Mouse (Mus musculus): ENCODE measurements around the gene Gm9887.
"Not testable (repeated sequence)": the region's sequence is repeated elsewhere in the genome, so short reads cannot be mapped to it uniquely, and the experiment has no call there.

Gene Gm9887

DNA sequence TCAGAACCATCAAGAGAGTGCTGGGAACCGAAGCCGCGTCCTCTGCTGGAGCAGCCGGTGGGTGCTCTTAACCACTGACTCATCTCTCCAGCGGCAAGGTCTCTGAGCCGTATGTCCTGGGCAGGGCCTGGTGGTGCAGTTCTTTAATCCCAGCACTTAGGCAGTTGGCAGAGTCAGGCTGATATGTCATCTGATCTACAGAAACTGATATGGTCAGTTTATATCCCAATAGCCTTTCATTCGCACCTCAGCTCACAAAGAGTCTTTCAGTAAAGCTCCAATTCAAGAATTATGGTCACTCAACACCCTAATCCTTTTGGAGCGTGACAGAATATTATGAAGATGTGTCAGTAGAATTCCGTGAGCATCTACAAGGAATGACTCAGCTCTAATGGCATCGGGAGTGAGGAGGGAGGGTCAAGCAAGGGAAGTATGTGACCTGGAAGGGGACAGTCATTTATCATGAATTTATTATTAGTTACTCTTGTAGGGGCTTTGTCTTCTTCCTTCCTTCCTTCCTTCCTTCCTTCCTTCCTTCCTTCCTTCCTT lies 16.1 kb upstream of the Gm9887 start:
- in situ Hi-C loops (cut with MboI, MseI), result no loop called here

DNA sequence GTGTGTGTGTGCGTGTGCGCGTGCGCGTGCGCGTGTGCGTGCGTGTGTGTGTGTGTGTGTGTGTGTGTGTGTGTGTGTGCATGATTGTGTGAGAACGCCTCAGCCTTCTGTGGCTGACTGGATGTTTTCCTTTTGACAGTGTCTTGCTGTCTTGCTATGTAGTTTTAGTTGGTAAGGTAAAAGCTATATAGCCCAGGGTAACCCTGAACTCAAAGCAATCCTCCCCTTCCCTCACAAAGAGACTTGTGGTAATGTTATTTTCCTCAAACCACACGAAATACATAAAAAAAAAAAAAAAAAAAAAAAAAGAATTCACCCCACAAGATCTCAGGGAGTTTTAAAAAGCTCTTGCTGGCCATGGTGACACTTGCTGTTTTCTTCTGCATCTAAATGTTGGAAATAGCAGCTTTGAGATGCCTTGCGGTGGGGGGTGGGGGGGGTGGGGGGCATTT lies 14.0 kb upstream of the Gm9887 start:
- in situ Hi-C loops (cut with MboI, MseI), result not testable (repeated sequence)

DNA sequence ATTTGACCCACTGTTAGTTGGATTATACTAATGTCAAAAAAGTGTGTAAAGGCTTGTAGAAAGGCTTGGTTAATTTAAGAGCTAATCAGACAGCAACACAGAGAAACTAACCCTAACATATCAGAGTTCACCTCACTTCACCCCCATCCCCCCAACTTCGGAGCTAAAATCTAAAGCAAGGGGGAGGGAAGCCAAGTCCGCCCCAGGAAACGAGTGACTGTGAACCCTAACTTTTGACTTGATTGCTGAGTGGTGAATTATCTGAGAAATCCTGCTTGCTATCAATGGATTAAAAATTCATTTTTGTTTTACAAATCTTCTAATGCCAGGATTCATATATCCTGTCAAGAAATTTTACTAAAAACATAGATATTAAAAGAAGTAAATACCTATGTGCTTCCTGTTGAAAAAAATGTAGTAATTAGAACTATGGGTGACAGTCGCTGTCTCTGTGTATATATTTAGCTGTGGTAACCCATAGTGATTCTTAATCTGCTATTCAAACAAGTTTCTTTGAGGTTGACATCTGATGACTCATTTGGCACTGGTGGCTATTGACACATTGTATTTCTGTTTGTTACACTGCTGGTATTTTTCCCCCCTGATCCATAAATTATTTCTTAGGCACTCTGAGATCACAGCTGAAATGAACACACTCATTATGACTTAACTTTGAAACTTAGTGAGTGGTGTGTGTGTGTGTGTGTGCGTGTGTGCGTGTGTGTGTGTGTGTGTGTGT lies 13.5 kb upstream of the Gm9887 start:
- in situ Hi-C loops (cut with MboI, MseI), result no loop called here

DNA sequence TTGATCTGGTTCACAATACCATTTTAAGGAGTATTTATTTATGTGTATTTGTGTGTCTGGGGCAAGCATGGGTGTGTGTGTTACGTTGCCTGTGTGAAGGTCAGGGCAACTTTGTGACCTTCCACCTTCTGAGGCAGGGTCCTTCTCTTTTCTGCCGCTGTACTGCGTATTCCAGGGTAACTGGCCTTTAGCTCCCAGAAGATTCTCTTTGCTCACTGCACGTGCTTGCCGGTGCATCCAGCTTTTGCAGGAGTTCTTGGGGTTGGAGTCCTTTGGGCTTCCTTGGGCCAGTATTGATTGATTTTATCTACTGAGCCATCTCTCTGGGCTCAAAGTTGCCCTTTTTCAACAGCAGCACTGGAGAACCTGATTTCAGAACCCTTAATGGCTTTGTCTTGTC lies 12.3 kb upstream of the Gm9887 start:
- in situ Hi-C loops (cut with MboI, MseI), result loop anchor here in 1 of 2 experiments (5.0 kb wide), 2 partner anchors 53 to 193 kb away; no protein-coding TSS in a partner anchor

DNA sequence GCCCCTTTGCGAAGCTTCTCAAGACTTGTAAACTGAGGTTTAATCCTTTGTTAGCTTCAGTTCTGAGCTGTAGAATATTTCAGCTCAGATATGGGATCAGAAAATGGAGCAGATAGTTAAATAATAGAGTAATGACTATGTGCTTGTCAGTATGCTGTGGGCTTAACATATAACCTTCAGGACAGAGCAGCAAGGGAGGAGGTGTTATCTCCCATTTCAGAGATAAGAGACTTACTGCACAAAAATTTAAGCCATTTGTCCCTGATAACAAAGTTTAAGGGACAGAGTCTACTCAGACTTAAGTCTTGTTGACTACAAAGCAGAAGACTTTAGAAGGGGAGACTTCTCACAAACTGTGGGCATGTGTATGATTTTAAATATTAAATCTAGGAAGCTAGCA lies 10.6 kb upstream of the Gm9887 start:
- in situ Hi-C loops (cut with MboI, MseI), result loop anchor here in 1 of 2 experiments (5.0 kb wide), 2 partner anchors 54 to 194 kb away; no protein-coding TSS in a partner anchor

DNA sequence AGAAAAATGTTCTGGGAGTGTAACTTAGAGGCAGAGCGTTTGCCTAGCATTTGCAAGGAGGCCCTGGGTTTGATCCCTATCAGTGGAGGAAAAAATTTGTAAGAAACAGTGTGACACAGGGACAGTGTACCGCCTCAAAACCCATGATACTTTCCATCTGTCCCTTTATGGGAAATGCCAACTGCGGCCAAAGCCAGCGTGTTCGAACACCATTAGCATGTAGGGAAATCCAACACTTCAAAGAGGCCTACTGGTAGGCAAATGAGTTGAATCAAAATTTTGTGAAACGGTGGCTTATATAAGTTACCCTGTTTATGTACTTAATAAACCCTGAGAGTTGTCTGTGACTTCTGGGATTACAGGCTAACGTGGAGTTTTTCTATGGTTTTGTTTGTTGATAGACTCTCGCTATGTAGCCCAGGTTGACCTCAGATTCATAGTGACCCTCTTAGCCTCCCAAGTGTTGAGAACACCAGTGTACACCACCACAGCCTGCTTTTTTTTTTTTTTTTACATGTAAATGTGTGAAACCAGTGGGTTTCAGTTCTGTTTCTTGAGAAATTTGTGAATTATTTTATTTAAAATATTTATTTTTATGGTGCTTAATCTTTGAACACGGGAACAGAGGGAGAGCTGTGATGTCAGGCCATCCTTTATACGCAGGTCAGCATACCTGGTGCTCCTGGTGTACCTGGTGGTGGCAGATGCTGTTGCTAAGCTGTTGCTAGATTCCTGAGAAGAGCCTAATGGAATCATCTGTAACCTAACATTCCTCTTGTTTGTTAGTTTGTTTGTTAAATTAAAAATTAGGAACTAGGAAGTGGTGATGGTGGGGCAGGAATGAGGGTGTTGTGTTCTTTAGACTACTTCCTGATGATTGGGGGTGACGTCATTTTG lies 6.5 kb upstream of the Gm9887 start:
- in situ Hi-C loops (cut with MboI, MseI), result loop anchor here in 1 of 2 experiments (5.0 kb wide), 1 partner anchor 38 kb away; no protein-coding TSS in a partner anchor

DNA sequence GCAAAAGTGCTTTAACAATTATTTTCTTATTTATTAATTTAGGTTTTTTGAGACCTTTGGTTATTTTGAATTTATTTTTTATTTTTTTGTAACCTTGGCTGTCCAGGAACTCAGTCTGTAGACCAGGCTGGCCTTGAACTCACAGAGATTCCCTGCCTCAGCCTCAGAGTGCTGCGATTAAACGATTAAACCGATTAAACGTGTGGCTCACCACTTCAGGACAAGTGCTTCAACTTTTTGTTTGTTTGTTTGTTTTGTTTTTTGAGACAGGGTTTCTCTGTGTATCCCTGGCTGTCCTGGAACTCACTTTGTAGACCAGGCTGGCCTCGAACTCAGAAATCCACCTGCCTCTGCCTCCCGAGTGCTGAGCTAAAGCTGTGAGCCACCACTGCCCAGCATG lies 5.4 kb upstream of the Gm9887 start:
- in situ Hi-C loops (cut with MboI, MseI), result loop anchor here in 1 of 2 experiments (5.0 kb wide), 1 partner anchor 40 kb away; no protein-coding TSS in a partner anchor

DNA sequence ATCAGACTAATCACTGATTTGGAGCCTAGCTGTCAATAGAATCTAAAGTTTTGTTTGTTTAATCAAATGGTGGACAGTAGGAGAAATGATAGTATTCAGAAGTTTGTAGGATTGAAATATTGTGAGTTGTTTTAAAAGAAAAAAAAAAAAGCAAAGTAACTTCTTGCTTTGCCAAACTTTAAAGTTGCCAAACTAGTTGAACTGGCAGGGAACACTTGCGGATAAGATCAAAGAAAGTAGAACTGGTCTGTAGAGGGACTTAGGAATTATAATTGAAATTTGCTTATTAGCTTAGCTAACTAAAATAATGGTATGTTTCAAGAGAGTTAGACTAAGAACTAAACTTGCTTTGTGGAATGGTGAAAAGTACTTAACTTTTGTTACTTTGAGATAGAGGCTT lies 4.9 kb upstream of the Gm9887 start:
- in situ Hi-C loops (cut with MboI, MseI), result loop anchor here in 1 of 2 experiments (5.0 kb wide), 1 partner anchor 40 kb away; no protein-coding TSS in a partner anchor

DNA sequence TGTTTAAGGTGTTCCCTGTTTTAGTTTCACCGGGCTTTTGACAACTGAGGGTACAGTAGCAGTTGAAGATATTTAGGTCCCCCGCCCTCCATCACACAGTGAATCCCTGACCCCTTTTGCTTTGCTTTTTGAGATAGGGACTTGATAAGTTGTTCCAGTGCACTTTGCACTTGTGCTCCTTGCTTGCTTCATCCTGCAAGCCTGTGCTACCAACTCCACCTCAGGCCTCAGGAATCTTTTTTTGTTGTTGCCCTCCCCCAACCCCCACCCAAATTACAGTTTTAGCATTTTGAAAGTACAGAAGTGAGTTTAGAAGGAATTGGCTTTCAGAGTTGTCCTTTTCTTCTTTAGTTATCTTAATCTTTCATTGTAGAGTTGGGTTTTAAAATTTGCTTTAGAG lies 3.9 kb upstream of the Gm9887 start:
- in situ Hi-C loops (cut with MboI, MseI), result loop anchor here in 1 of 2 experiments (5.0 kb wide), 1 partner anchor 41 kb away; no protein-coding TSS in a partner anchor

DNA sequence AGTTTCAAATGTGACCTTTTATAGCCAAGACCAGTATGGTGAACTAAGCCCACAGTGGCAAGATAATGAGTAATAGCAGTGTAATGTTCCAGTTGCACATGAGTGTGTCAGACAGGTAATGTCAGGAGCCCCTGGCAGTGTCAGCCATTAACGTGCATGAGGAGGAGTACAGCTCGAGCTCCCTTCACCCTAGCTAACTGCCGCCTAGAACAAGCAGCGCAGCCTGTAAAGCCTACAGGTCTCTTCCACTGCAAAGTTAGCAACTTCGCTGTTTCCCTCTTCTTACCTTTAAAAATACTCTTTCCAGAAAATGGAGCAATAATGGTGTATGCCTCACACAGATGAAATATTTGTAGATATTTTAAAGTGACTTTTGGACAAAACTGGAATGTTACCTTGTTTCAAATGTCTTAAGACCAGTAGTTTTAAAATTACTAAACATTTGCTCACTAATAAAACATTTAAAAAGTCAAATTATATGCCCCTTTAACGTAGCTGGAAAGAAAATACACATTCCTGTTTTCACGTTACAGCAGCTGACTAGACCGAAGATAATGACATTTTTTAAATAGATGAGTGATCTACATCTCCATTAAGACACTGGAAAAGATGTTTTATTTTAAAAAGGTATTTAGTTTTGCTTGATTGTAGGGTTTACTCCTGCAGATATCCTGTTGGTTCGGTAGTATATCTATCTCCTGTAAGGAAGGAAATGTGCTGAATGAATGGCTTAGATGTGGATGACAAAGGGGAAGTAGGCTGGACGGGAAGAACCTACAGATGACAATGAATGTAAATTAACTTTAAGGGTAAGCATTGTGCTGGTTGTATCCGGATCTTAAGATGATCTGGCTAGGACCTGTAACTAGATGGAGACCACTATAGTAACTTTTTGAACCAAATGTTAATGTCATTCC lies 1.9 kb upstream of the Gm9887 start:
- in situ Hi-C loops (cut with MboI, MseI), result loop anchor here (5.0 kb wide), 2 partner anchors 83 to 143 kb away; no protein-coding TSS in a partner anchor

DNA sequence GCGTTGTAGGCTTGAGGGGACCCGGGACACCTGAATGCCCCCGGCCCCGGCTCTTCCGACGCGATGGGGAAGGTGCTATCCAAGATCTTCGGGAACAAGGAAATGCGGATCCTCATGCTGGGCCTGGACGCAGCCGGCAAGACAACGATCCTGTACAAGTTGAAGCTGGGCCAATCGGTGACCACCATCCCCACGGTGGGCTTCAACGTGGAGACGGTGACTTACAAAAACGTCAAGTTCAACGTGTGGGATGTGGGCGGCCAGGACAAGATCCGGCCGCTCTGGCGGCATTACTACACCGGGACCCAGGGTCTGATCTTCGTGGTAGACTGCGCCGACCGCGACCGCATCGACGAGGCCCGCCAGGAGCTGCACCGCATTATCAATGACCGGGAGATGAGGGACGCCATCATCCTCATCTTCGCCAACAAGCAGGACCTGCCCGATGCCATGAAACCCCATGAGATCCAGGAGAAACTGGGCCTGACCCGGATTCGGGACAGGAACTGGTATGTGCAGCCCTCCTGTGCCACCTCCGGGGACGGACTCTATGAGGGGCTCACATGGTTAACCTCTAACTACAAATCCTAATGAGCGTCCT lies 573 bp upstream of the Gm9887 start:
- in situ Hi-C loops (cut with MboI, MseI), result loop anchor here (5.0 kb wide), 2 partner anchors 84 to 144 kb away; no protein-coding TSS in a partner anchor

DNA sequence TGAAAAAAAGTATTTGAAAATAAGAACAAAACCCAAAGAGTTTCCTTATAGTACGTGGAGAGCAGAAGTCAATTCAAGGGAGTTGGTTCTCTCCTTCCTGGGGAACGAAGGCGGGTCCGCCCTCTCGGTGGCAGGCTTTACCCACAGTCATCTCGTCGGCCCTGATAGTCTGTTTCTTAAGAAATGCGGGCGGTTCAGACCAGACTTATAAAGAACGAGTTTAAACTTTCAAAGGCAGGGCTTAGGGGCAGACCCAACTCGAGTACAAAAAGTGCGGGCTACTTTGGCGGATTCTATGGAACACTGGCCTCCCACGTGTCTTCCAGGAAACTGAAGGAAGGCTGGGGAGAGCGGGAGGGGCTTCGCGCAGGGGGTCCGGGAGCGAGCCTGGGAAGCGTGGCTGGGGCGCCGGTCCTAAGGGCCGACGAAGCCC lies 821 bp downstream of the Gm9887 start:
- in situ Hi-C loops (cut with MboI, MseI), result loop anchor here (5.0 kb wide), 2 partner anchors 86 to 146 kb away; no protein-coding TSS in a partner anchor

DNA sequence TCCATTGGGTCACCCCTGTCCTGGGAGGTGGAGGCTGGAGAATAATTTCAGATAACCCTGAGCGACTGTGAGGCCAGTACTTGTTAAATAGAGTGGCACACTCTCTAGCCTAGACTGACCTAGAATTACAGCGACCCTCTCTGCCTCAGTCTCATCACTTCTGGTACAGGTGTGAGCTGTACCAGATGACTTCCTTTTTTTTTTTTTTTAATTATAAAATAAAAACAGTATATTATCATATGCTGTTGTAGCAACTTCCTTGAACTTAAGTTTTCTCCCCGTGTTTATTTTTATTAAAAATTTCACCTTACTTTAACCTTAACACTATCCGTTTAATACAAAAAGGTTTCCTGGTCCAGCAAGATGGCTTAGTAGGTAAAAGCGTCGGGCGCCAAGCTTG lies 1.3 kb downstream of the Gm9887 start:
- in situ Hi-C loops (cut with MboI, MseI), result loop anchor here (5.0 kb wide), 2 partner anchors 86 to 146 kb away; no protein-coding TSS in a partner anchor

DNA sequence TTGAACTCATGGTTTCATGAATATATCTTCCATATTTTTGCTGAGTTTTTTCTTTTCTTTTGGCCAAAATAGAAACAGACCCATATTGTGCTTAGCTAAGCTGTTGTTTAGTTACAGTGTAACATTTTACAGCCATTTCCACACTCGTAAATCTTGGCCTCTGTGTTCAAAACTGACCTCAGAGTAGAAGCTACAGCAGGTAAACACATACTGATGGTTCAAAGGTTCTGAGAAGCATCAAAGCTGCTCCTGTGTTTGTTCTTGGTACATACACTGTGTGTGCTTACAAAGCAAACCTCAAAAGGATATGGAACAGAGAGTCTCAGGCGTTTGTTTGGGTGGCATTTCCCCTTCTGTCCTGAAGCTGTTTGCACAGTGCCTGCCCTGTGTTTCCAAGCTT lies 4.7 kb downstream of the Gm9887 start:
- in situ Hi-C loops (cut with MboI, MseI), result loop anchor here in 1 of 2 experiments (5.0 kb wide), 1 partner anchor 315 kb away; the partner anchor contains the start of gene Sos2

DNA sequence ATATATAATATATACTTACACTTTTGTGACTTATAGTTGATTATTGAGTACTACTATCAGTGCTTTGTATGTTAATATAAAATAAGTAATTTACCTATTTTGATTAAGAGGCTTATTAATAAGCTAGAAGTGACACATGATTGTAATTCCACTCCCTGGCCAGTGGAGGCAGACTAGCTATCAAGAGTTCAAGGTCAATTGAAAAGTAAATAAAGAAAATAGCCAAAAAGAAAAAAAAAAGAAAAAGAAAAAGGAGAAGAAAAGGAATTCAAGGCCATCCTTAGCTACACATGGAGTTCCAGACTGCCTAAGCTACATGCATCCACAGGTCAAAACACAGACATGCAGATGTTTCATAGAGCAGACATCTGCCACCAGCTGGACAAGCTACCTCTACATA lies 5.8 kb downstream of the Gm9887 start:
- in situ Hi-C loops (cut with MboI, MseI), result loop anchor here in 1 of 2 experiments (5.0 kb wide), 1 partner anchor 316 kb away; the partner anchor contains the start of gene Sos2

DNA sequence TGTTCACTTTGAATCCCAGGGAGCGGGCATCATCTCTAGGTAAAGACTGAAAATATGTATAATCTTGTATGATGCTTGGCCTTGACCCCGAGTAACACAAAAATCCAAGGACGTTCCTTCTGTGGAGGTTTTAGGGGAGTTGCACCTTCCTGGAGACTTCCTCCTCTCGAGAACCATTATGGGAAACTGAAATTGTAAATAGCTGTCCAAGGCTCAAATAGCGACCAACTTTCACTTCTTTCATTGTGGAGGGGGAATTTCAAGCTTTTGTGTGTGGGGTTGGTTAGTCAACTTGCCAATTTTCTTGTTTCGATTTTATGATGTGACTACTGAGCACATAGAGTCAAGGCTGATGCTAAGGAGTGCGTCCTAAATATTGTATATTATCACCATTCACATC lies 6.5 kb downstream of the Gm9887 start:
- in situ Hi-C loops (cut with MboI, MseI), result loop anchor here in 1 of 2 experiments (5.0 kb wide), 1 partner anchor 317 kb away; the partner anchor contains the start of gene Sos2

DNA sequence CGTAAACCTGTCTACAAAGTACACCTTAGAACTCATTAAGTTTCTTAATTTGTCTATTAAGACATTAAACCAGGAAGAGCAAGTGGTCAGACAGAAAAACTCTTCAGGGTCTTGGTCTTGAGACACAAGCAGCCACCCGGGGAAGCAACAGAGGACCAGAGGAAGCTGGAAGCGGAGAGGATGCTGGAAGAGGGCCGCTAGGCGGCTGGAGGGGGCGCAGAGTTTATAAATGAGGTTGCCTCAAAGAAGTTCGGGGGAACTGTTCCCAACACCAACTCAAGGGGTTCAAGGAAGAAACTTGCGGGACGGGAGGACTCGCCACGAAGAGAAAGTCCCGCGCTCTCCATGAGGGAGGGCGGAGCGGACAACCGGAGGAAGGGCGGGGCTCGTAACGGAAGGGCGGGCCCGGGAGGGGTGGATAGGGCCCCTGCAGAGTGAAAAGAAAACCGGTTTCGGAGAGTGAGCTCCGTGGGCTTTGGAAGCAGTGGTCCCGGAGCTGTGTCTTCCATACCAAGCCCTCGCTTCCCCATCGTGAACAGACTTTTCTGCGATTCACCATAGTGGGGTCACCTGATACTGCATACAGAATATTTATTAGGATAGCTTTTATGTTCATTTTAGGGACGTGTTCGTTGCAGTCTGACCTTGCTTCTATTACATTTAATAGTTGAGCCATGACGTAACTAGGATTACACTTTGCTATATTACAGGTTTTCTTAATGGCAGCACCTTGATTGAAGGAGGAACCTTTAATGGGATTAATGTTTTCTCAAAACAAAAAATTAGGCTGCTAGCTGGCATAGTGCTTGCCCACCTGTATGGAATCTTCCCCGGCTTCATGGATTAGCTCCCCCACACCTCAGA lies 8.1 kb downstream of the Gm9887 start:
- in situ Hi-C loops (cut with MboI, MseI), result no loop called here

DNA sequence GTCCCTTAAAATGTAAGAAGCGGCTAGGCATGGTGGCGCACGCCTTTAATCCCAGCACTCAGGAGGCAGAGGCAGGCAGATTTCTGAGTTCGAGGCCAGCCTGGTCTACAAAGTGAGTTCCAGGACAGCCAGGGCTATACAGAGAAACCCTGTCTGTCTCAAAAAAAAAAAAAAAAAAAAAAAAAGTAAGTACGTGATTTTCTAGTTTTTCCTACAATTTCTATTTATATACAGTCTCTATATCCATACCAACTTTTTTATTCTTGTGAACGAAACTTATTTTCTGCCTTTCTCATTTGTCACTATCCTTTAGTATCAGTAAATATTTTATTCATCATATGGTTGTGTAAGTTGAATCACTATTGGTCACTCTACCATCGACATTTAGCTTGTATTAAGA lies 9.1 kb downstream of the Gm9887 start:
- in situ Hi-C loops (cut with MboI, MseI), result not testable (repeated sequence)

DNA sequence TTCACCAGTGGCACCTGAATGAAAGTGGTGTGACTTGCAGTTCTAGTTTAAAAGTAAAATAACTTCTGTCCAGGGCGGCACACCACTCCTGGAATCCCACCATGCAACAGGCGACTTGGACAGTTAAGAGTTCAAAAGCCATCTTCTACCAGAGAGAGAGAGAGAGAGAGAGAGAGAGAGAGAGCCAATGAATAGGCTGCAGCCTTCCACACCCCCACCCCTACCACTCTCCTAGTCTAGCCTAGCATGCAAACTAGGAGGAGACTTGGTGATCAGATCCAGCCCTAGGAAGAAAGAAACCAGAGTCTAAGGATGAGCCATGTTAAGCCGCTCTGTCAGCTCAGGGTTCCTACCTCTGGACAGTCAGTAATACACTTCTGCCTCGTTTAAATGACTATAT lies 9.9 kb downstream of the Gm9887 start:
- in situ Hi-C loops (cut with MboI, MseI), result no loop called here
